18 mouse cellular contexts compared by ENCODE assay signal in the genomic region with DNA sequence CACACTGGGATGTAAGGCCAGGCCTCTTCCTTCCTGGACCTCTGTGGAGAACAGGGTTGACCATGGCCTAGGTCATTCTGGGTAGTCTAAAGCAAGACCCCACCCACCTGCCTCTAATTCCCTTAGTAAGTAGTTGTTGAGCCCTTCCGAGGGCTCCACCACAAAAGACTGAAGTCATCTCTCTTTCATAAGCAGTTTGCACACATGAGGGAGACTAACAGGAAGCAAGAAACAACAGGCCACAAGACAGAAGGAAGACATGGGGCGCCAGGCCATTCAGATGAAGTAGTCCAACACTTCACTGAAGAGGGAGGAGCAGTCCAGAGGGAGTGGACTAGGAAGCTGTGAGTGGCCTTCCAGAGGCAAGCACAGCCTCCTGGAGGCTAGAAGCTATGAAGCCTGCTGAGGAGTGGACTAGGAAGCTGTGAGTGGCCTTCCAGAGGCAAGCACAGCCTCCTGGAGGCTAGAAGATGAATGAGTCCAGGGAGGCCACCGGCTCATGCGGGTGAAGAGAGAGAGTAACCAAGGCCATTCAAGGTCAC. TPM values are rescaled to one million over a fixed set of nuclear protein-coding genes. Genes with fewer than 3 reads are reported as not detected.
DNase-seq lines count a peak whose midpoint lies in the region; ATAC-seq and TF ChIP-seq lines count a peak whose summit lies in the region.
"Had no signal": no experiment of that assay in that cellular context is flagged by ENCODE, and none has a peak within 500 bp of the region (broad histone marks: within the 10 kb centered on the region; RNA-seq: fewer than 3 reads in every experiment).

No protein-coding gene starts in this region.

- intact Hi-C loops in left cerebral cortex, adult 2 months (cut with DNase I), result no loop called here

- peak; percentile 50 for DNase-seq in 3T3-L1 (ENCODE audit: low read depth, low spot score)
- DNase-seq in MEL-GATA-1-ER (ENCODE audit: extremely low read depth, low read depth), result peak; percentile 15
- DNase-seq in lung, postnatal 0 days (ENCODE audit: low spot score), result peak; percentile 47
- no peak for DNase-seq in left cerebral cortex, adult 2 months (ENCODE audit: extremely low spot score in 1 of 2, low spot score in 2 of 2)
- DNase-seq in urinary bladder, postnatal 36 days (ENCODE audit: low spot score in 2 of 2), result no peak
- no peak for DNase-seq in cerebellum, adult 9-10 months
- DNase-seq: cerebellum, postnatal 14 days; gastrocnemius, postnatal 25 days; kidney, postnatal 36 days; right cerebral cortex, postnatal 25 days; thymus, adult 18-20 months had no signal

- peak; percentile 11 to 25; a peak in 1 of 4 replicates for ATAC-seq in hematopoietic stem cell, adult 5-6 weeks (replicated peaks in 1 of 2; ENCODE audit: insufficient read depth in 1 of 2, low FRiP score in 2 of 2, low TSS enrichment in 1 of 2, low read depth in 1 of 2, poor library complexity in 2 of 2, severe bottlenecking in 2 of 2)
- peak; percentile 47 for ATAC-seq in lung, postnatal 0 days
- ATAC-seq: forebrain, embryonic 16.5 days; intestine, postnatal 0 days; Patski had no signal

- no peak overlapping the region for H3K4me3 ChIP-seq in lung, postnatal 0 days (ENCODE audit: low read depth, low read length)
- H3K4me3 ChIP-seq in left cerebral cortex, adult 2 months, result no peak overlapping the region
- H3K4me3 ChIP-seq: heart, embryonic 15.5 days; hindbrain, embryonic 12.5 days had no signal

- TF ChIP-seq CTCF in lung, postnatal 0 days (IDR thresholded peaks at IDR 0.05), result no peak
- TF ChIP-seq CTCF in left cerebral cortex, adult 2 months (IDR thresholded peaks at IDR 0.05), result no peak

- no peak overlapping the region for H3K9ac ChIP-seq in lung, postnatal 0 days (replicated peaks; ENCODE audit: low read depth)
- H3K9ac ChIP-seq: heart, embryonic 15.5 days; hindbrain, embryonic 12.5 days had no signal

- H3K27ac ChIP-seq in lung, postnatal 0 days (ENCODE audit: low read length), result no peak overlapping the region
- no peak overlapping the region for H3K27ac ChIP-seq in left cerebral cortex, adult 2 months
- H3K27ac ChIP-seq: heart, embryonic 15.5 days; hindbrain, embryonic 12.5 days had no signal

- no peak overlapping the region for H3K4me2 ChIP-seq in lung, postnatal 0 days (replicated peaks; ENCODE audit: low read depth, low read length)
- H3K4me2 ChIP-seq: heart, embryonic 15.5 days; hindbrain, embryonic 12.5 days had no signal

- TF ChIP-seq EP300 in lung, postnatal 0 days (IDR thresholded peaks at IDR 0.05), result no peak

- no peaks in the 10 kb centered on the region for H3K9me3 ChIP-seq in lung, postnatal 0 days (ENCODE audit: low read length)
- H3K9me3 ChIP-seq: heart, embryonic 15.5 days; hindbrain, embryonic 12.5 days had no signal

- H3K27me3 ChIP-seq in lung, postnatal 0 days (replicated peaks; ENCODE audit: insufficient read depth, low read length), result no peaks in the 10 kb centered on the region
- H3K27me3 ChIP-seq: hindbrain, embryonic 12.5 days; Patski had no signal

- H3K36me3 ChIP-seq in lung, postnatal 0 days (ENCODE audit: insufficient read depth, low read length), result no peaks in the 10 kb centered on the region
- H3K36me3 ChIP-seq: heart, embryonic 15.5 days; hindbrain, embryonic 12.5 days had no signal

- 57% methylated on average over 4 of the region's 4 CpGs for WGBS in lung, postnatal 0 days

- no peaks in the 10 kb centered on the region; the same call in 1 of the 2 replicates for H3K4me1 ChIP-seq in lung, postnatal 0 days (ENCODE audit: insufficient read depth, low read depth, low read length)

RNA-seq across cellular contexts. Expression of a gene that starts 21.2 kb away (rescaled TPM):
- total RNA-seq in hematopoietic stem cell, adult 5-6 weeks (2017), result 0.25 TPM in 1 of 2 replicates, not detected in the other
- 22.4 and 25.7 TPM in 2 replicates for polyA plus RNA-seq in lung, postnatal 0 days (2015; fragmentation: Nextera tagmentation; extraction: Ambion mirVana)
- total RNA-seq in left cerebral cortex, adult 2 months (2021), result under 1 TPM; 0.45 to 0.94 TPM
- total RNA-seq: megakaryocyte-erythroid progenitor cell, adult 5-6 weeks had no signal

Comparison
In these comparisons a context has a peak if more than half of its experiments do, and no peak if none do; other contexts are left out.
1. DNase-seq: peak in 3T3-L1 (single experiment), MEL-GATA-1-ER (single experiment) and lung, postnatal 0 days (single experiment); none in left cerebral cortex, adult 2 months (0 of 2), urinary bladder, postnatal 36 days (0 of 2) and cerebellum, adult 9-10 months (single experiment).